Mouse (Mus musculus) C2C12 (cell line): Measurements from ENCODE around the gene Htatip2.

Experiments used
- CEBPB ChIP-seq: IDR thresholded peaks from one replicate; pipeline ENCODE4 v1.6.1; 2011; ENCODE audit warnings: low read depth, mild to moderate bottlenecking, control low read depth, moderate library complexity
- CTCF ChIP-seq: IDR thresholded peaks from one replicate; pipeline ENCODE4 v1.5.1; 2011; ENCODE audit not compliant: control insufficient read depth, insufficient read depth, insufficient read length
- MYOG ChIP-seq: IDR thresholded peaks from one replicate; pipeline ENCODE4 v1.6.1; 2011; ENCODE audit not compliant: control insufficient read depth, insufficient read length; ENCODE audit errors: extremely low read depth

DNA sequence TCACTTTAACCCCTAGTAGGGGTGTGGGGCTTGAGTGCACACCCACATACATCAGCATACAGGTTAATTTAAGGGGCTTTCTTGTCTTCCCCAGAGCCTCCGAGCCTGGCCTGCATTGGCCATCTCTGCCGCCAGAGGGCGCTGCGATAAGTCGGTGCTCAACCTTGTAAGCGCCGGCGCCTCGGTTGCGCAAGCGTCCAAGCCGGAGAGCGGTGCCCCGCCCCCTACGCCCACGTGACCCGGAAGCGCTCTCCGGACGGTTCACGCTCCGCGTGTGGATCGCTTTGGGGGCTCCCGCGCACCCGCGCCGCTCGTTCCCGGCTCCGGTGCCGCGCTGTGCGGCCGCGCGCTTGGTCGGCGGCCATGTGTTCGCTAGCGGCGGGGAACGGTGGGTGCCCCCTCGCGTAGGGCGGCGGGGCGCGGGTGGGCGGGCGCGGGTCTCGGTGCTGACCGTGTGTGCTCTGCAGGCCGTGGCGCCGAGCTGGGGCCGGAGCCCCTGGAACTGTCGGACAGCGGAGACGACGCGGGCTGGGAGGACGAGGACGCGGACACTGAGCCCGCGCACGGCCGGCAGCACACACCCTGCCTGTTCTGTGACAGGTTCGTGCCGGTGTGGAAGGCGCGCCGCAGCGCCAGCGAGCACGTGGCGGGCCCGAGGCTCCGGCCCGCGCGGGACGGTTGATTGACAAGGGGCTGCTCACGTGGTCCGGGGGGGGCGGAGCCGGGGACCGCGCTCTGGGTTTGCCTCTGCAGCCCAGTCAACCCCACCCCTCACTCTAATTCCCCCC is 19.4 kb downstream of the Htatip2 start, which contains the start of gene Prmt3:
- peak; percentile 82 for TF ChIP-seq CTCF
- TF ChIP-seq CEBPB = peak; percentile 98
- TF ChIP-seq MYOG = no peak
